ENCODE assay signal across 15 mouse cellular contexts in the genomic region with DNA sequence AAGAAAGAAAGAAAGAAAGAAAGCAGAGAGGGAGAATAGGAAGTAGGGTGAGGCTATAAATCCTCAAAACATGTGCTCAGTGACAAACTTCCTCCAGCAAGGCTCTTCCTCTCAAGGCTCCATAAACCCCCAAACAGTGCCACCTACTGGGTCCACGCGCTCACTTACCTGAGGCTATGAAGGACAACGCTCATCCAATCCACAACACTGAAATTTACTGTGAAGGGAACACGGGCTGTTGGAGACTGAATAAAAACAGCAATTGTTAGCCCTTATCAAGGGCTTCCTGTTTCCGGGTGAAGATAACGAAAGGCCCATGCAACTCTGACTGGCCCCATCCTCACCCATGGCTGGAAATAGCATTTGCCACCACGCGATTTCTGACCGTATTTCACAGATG.
DNase-seq lines count a peak whose midpoint lies in the region; ATAC-seq and TF ChIP-seq lines count a peak whose summit lies in the region.
"Had no signal": no experiment of that assay in that cellular context is flagged by ENCODE, and none has a peak within 500 bp of the region (broad histone marks: within the 10 kb centered on the region; RNA-seq: fewer than 3 reads in every experiment).

No protein-coding gene starts in this region.

- no peaks in the 10 kb centered on the region for H3K36me3 ChIP-seq in lung, embryonic 14.5 days (ENCODE audit: insufficient read depth)
- H3K36me3 ChIP-seq in MEL (ENCODE audit: control insufficient read depth in 1 of 2, insufficient read depth in 2 of 2, low read length in 2 of 2) = peaks cover 0 to 13% of the 10 kb centered on the region in 2 experiments; a peak in 2 of 4 replicates
- H3K36me3 ChIP-seq: midbrain, embryonic 15.5 days; stomach, embryonic 15.5 days had no signal

- TF ChIP-seq EP300 in MEL (IDR thresholded peaks at IDR 0.05; ENCODE audit: low read depth in 1 of 2, low read length in 2 of 2) = peak; percentile 66 to 67

- no peaks in the 10 kb centered on the region for H3K9me3 ChIP-seq in lung, embryonic 14.5 days (ENCODE audit: low read depth, low read length)
- H3K9me3 ChIP-seq in MEL (replicated peaks; ENCODE audit: insufficient read depth, low read length) = no peaks in the 10 kb centered on the region
- H3K9me3 ChIP-seq: forebrain, embryonic 13.5 days; midbrain, embryonic 15.5 days; stomach, embryonic 15.5 days had no signal

- peak; percentile 59 for TF ChIP-seq RAD21 in MEL (IDR thresholded peaks at IDR 0.05; ENCODE audit: low read depth, low read length)

- TF ChIP-seq CTCF in lung, embryonic 14.5 days (IDR thresholded peaks at IDR 0.05; ENCODE audit: low read depth) = 0 out of 2 replicates have a peak, but pooled peaks have one; percentile 17
- TF ChIP-seq CTCF in MEL (IDR thresholded peaks at IDR 0.05 in 2 of 3, conservative IDR thresholded peaks at IDR 0.05 in 1 of 3; ENCODE audit: control insufficient read depth in 1 of 3, insufficient read depth in 1 of 3, low read depth in 2 of 3, low read length in 3 of 3, poor library complexity in 1 of 3, severe bottlenecking in 1 of 3) = peak; percentile 36 to 73 (median 68)

- H3K9ac ChIP-seq in lung, embryonic 14.5 days = no peak overlapping the region
- no peak overlapping the region for H3K9ac ChIP-seq in MEL (ENCODE audit: control insufficient read depth, low read depth, low read length, poor library complexity, severe bottlenecking)
- H3K9ac ChIP-seq: forebrain, embryonic 13.5 days; midbrain, embryonic 15.5 days; stomach, embryonic 15.5 days had no signal

- H3K79me2 ChIP-seq in MEL (ENCODE audit: control insufficient read depth, insufficient read depth, low read length, poor library complexity) = no peaks in the 10 kb centered on the region

- H3K27ac ChIP-seq in lung, embryonic 14.5 days (ENCODE audit: low read depth) = no peak overlapping the region
- peak overlapping the region; percentile 20; the same call in 1 of the 2 replicates for H3K27ac ChIP-seq in MEL (ENCODE audit: control insufficient read depth, low read depth, low read length)
- H3K27ac ChIP-seq: forebrain, embryonic 13.5 days; midbrain, embryonic 15.5 days; stomach, embryonic 15.5 days had no signal

- TF ChIP-seq POLR2A in MEL (IDR thresholded peaks at IDR 0.05; ENCODE audit: control insufficient read depth in 1 of 2, insufficient read depth in 1 of 2, low read depth in 1 of 2, low read length in 2 of 2, poor library complexity in 1 of 2) = no peak

- peak; percentile 19 for DNase-seq in lung, embryonic 14.5 days
- DNase-seq in lung, adult 18-20 months = no peak
- DNase-seq in MEL (ENCODE audit: low read depth, low spot score) = peak; percentile 81
- DNase-seq in c-Kit-positive CD71-positive TER-119-positive erythroid progenitor cells, embryonic 14.5 days (ENCODE audit: low spot score) = peak; percentile 14
- DNase-seq in frontal cortex, postnatal 36 days (ENCODE audit: low spot score in 2 of 2) = no peak
- DNase-seq in adrenal gland, adult 18-20 months (ENCODE audit: low spot score in 2 of 2) = no peak
- DNase-seq: adrenal gland, postnatal 14 days; cerebellum, adult 2 months; gastrocnemius, postnatal 14 days; right cerebral cortex, postnatal 4 days had no signal

- H3K4me1 ChIP-seq in lung, embryonic 14.5 days (ENCODE audit: insufficient read depth) = no peaks in the 10 kb centered on the region
- peaks cover 8 to 11% of the 10 kb centered on the region in 2 experiments for H3K4me1 ChIP-seq in MEL (ENCODE audit: control insufficient read depth in 1 of 2, insufficient read depth in 2 of 2, low read length in 2 of 2)
- H3K4me1 ChIP-seq: forebrain, embryonic 13.5 days; midbrain, embryonic 15.5 days; stomach, embryonic 15.5 days had no signal

- ATAC-seq in lung, embryonic 14.5 days (ENCODE audit: insufficient read depth) = no peak
- peak; percentile 94 for ATAC-seq in megakaryocyte progenitor cell, adult 5-6 weeks (replicated peaks; ENCODE audit: poor library complexity)
- ATAC-seq: forebrain, embryonic 13.5 days; hindbrain, embryonic 16.5 days; midbrain, embryonic 15.5 days had no signal

- H3K4me3 ChIP-seq in lung, embryonic 14.5 days (ENCODE audit: low read depth, low read length) = no peak overlapping the region
- H3K4me3 ChIP-seq in MEL (ENCODE audit: control insufficient read depth in 1 of 2, insufficient read depth in 1 of 2, low read depth in 2 of 2, low read length in 2 of 2) = no peak overlapping the region
- H3K4me3 ChIP-seq: forebrain, embryonic 13.5 days; midbrain, embryonic 15.5 days; stomach, embryonic 15.5 days had no signal

- no peaks in the 10 kb centered on the region for H3K27me3 ChIP-seq in lung, embryonic 14.5 days (ENCODE audit: insufficient read depth, low read length)
- no peaks in the 10 kb centered on the region for H3K27me3 ChIP-seq in MEL (ENCODE audit: control insufficient read depth in 1 of 2, insufficient read depth in 2 of 2, low read length in 2 of 2)
- H3K27me3 ChIP-seq: forebrain, embryonic 13.5 days; midbrain, embryonic 15.5 days; stomach, embryonic 15.5 days had no signal

- 76% methylated on average over 9 of the region's 9 CpGs for WGBS in lung, embryonic 14.5 days

- H3K4me2 ChIP-seq in lung, embryonic 14.5 days = no peak overlapping the region
- H3K4me2 ChIP-seq: forebrain, embryonic 13.5 days; midbrain, embryonic 15.5 days; stomach, embryonic 15.5 days had no signal

TF ChIP-seq in MEL, 35 proteins besides CTCF, POLR2A, EP300 and RAD21:
- TF ChIP-seq E2F4 (IDR thresholded peaks at IDR 0.05; ENCODE audit: borderline replicate concordance, low read depth, low read length) (no peak), SMC3 (IDR thresholded peaks at IDR 0.05; ENCODE audit: low read depth, low read length) (peak; percentile 57), ZC3H11A (IDR thresholded peaks at IDR 0.05; ENCODE audit: low read depth, low read length) (peak; percentile 27), ZNF384 (IDR thresholded peaks at IDR 0.05; ENCODE audit: low read depth, low read length) (no peak), RCOR1 (IDR thresholded peaks at IDR 0.05; ENCODE audit: low read depth, low read length) (peak; percentile 36; the same call in 1 of the 2 replicates), ZMIZ1 (IDR thresholded peaks at IDR 0.05; ENCODE audit: low read depth, low read length) (no peak), HCFC1 (IDR thresholded peaks at IDR 0.05; ENCODE audit: low read depth, low read length) (peak; percentile 43; the same call in 1 of the 2 replicates), ZKSCAN1 (IDR thresholded peaks at IDR 0.05; ENCODE audit: low read depth, low read length) (no peak), MAZ (IDR thresholded peaks at IDR 0.05; ENCODE audit: low read depth, low read length) (no peak), BHLHE40 (IDR thresholded peaks at IDR 0.05; ENCODE audit: borderline replicate concordance, low read depth, low read length) (no peak), TBP (IDR thresholded peaks at IDR 0.05; ENCODE audit: low read depth, low read length) (no peak), SIN3A (IDR thresholded peaks at IDR 0.05; ENCODE audit: low read length) (no peak), NRF1 (IDR thresholded peaks at IDR 0.05; ENCODE audit: insufficient read depth, low read depth, low read length, poor library complexity, severe bottlenecking) (no peak), MAX (IDR thresholded peaks at IDR 0.05; ENCODE audit: low read length) (peak; percentile 82), ETS1 (IDR thresholded peaks at IDR 0.05; ENCODE audit: low read depth, low read length) (peak; percentile 50), TCF12 (IDR thresholded peaks at IDR 0.05; ENCODE audit: low read depth, low read length) (peak; percentile 63), MEF2A (IDR thresholded peaks at IDR 0.05; ENCODE audit: extremely low read depth, insufficient replicate concordance, low read depth, low read length, poor library complexity, severe bottlenecking) (peak; percentile 73; the same call in 1 of the 2 replicates), MAFK (IDR thresholded peaks at IDR 0.05; ENCODE audit: borderline replicate concordance, low read depth, low read length) (no peak), USF2 (IDR thresholded peaks at IDR 0.05; ENCODE audit: borderline replicate concordance in 1 of 2, insufficient read depth in 1 of 2, low read depth in 1 of 2, low read length in 2 of 2) (no peak), TAL1 (IDR thresholded peaks at IDR 0.05; ENCODE audit: low read length) (no peak), ELF1 (IDR thresholded peaks at IDR 0.05; ENCODE audit: low read depth, low read length) (peak; percentile 50; the same call in 1 of the 2 replicates), KAT2A (conservative IDR thresholded peaks at IDR 0.05; ENCODE audit: low read depth, low read length) (no peak), NELFE (IDR thresholded peaks at IDR 0.05; ENCODE audit: low read depth, low read length) (no peak), POLR2AphosphoS5 (IDR thresholded peaks at IDR 0.05; ENCODE audit: borderline replicate concordance, low read depth, low read length) (no peak), MYB (IDR thresholded peaks at IDR 0.05; ENCODE audit: low read depth, low read length) (no peak), MYC (IDR thresholded peaks at IDR 0.05; ENCODE audit: low read depth, low read length) (peak; percentile 96), JUND (IDR thresholded peaks at IDR 0.05; ENCODE audit: low read depth, low read length) (no peak), GABPA (IDR thresholded peaks at IDR 0.05; ENCODE audit: low read depth, low read length) (no peak), POLR2AphosphoS2 (IDR thresholded peaks at IDR 0.05; ENCODE audit: low read length) (no peak), CHD1 (IDR thresholded peaks at IDR 0.05; ENCODE audit: low read depth, low read length) (no peak), MXI1 (IDR thresholded peaks at IDR 0.05; ENCODE audit: low read depth, low read length) (no peak; the same call in 1 of the 2 replicates), GATA1 (IDR thresholded peaks at IDR 0.05; ENCODE audit: low read depth, low read length) (peak; percentile 92), CHD2 (IDR thresholded peaks at IDR 0.05; ENCODE audit: low read length) (no peak), UBTF (IDR thresholded peaks at IDR 0.05; ENCODE audit: borderline replicate concordance, insufficient read depth, low read depth, low read length) (no peak), USF1 (IDR thresholded peaks at IDR 0.05; ENCODE audit: low read depth, low read length) (no peak)

Comparison
In these comparisons a context has a peak if more than half of its experiments do, and no peak if none do; other contexts are left out.
1. DNase-seq: peak in lung, embryonic 14.5 days (single experiment), MEL (single experiment) and c-Kit-positive CD71-positive TER-119-positive erythroid progenitor cells, embryonic 14.5 days (single experiment); none in lung, adult 18-20 months (0 of 2), frontal cortex, postnatal 36 days (0 of 2) and adrenal gland, adult 18-20 months (0 of 2).